In genomic region chr10:40309884-40310635, GRCm38 (mm10) we compare ENCODE assay signal across 9 mouse cellular contexts. TPM values are rescaled to one million over a fixed set of nuclear protein-coding genes. Genes with fewer than 3 reads are reported as not detected.
A peak's percentile ranks its signal among the peaks of the same experiment; 100 is the strongest.
DNase-seq lines count a peak whose midpoint lies in the region; ATAC-seq and TF ChIP-seq lines count a peak whose summit lies in the region.
"Had no signal": no experiment of that assay in that cellular context is flagged by ENCODE, and none has a peak within 500 bp of the region (broad histone marks: within the 10 kb centered on the region; RNA-seq: fewer than 3 reads in every experiment).

No protein-coding gene starts in this region.

- no peak overlapping the region for H3K9ac ChIP-seq in ES-E14 (ENCODE audit: insufficient read depth, low read depth, low read length, poor library complexity, severe bottlenecking)
- H3K9ac ChIP-seq: forebrain, embryonic 12.5 days had no signal

- no peak overlapping the region for H3K27ac ChIP-seq in ES-E14 (ENCODE audit: insufficient read depth, low read depth, low read length, poor library complexity, severe bottlenecking)
- H3K27ac ChIP-seq: forebrain, embryonic 12.5 days had no signal

- no peaks in the 10 kb centered on the region for H3K36me3 ChIP-seq in ES-E14 (ENCODE audit: control insufficient read depth, insufficient read depth, low read length, poor library complexity, severe bottlenecking)
- H3K36me3 ChIP-seq: forebrain, embryonic 12.5 days had no signal

- peak; percentile 40 to 46 for DNase-seq in adrenal gland, postnatal 36 days
- no peak for DNase-seq in adrenal gland, postnatal 10 days
- DNase-seq in ES-E14 (ENCODE audit: low read depth, low spot score) = peak; percentile 65
- peak; percentile 68 for DNase-seq in spleen, adult 12 weeks (ENCODE audit: low spot score)
- no peak for DNase-seq in cerebellum, adult 18-20 months
- DNase-seq in cerebellum, postnatal 14 days = no peak
- no peak for DNase-seq in urinary bladder, postnatal 14 days (ENCODE audit: low spot score)

- in situ Hi-C loops in ES-E14 (cut with MboI; ENCODE audit: low sequenced_read_pairs in 2 of 2, unreplicated experiment in 2 of 2) = loop anchor here in 1 of 2 experiments (10.0 kb wide), 1 partner anchor 215 kb away; no protein-coding TSS in a partner anchor

- peaks cover 2% of the 10 kb centered on the region in 2 experiments; a peak in 2 of 4 replicates for H3K4me1 ChIP-seq in ES-E14 (ENCODE audit: control insufficient read depth in 2 of 2, insufficient read depth in 2 of 2, low read length in 2 of 2, poor library complexity in 1 of 2)
- H3K4me1 ChIP-seq: forebrain, embryonic 12.5 days had no signal

- peak; percentile 82 for ATAC-seq in inflammation-experienced regulatory T-cells, adult 6 months

- no peaks in the 10 kb centered on the region for H3K9me3 ChIP-seq in ES-E14 (ENCODE audit: control insufficient read depth, insufficient read depth, low read depth, low read length)
- H3K9me3 ChIP-seq: forebrain, embryonic 12.5 days had no signal

- H3K4me3 ChIP-seq in ES-E14 (ENCODE audit: insufficient read depth in 1 of 2, low read depth in 1 of 2, low read length in 2 of 2, poor library complexity in 1 of 2, severe bottlenecking in 1 of 2) = 0 out of 4 replicates have a peak overlapping the region, but pooled peaks of 1 of the 2 experiments have one; percentile 13
- H3K4me3 ChIP-seq: forebrain, embryonic 12.5 days had no signal

TF ChIP-seq in ES-E14, 5 proteins besides CTCF, POLR2A, EP300 and RAD21:
- TF ChIP-seq ZNF384 (IDR thresholded peaks at IDR 0.05; ENCODE audit: low read depth, low read length) = no peak
- no peak for TF ChIP-seq CHD2 (IDR thresholded peaks at IDR 0.05; ENCODE audit: low read depth, low read length)
- no peak for TF ChIP-seq ZC3H11A (IDR thresholded peaks at IDR 0.05; ENCODE audit: borderline replicate concordance, low read depth, low read length)
- TF ChIP-seq HCFC1 (IDR thresholded peaks at IDR 0.05; ENCODE audit: borderline replicate concordance, insufficient read depth, low read length) = no peak
- no peak for TF ChIP-seq MAFK (IDR thresholded peaks at IDR 0.05; ENCODE audit: insufficient read depth, low read depth, low read length)

RNA-seq across cellular contexts. Expression of gene Amd1, which starts 8.1 kb away (rescaled TPM):
- total RNA-seq in adrenal gland, postnatal 36 days (2021) = 10 to 100 TPM; 40.9 to 47.8 TPM
- total RNA-seq in adrenal gland, postnatal 10 days (2021) = 10 to 100 TPM; 30.2 to 31.8 TPM
- total RNA-seq in ES-E14 (2012; rRNA removed) = 108 and 126 TPM in 2 replicates
- polyA plus RNA-seq in inflammation-experienced regulatory T-cells, adult 6 months (2017; shearing (Covaris generic)) = 10 to 100 TPM; 49.4 to 80.0 (median 63.0) TPM

RNA-seq across cellular contexts. Expression of gene Cdk19, which starts 29.3 kb away (rescaled TPM):
- total RNA-seq in adrenal gland, postnatal 36 days (2021) = 10 to 100 TPM in 1 of 2 experiments, 1 to 10 TPM in 1; 7.6 to 17.1 TPM
- total RNA-seq in adrenal gland, postnatal 10 days (2021) = 10 to 100 TPM; 11.9 to 12.9 TPM
- 6.4 and 6.5 TPM in 2 replicates for total RNA-seq in ES-E14 (2012; rRNA removed)
- polyA plus RNA-seq in inflammation-experienced regulatory T-cells, adult 6 months (2017; shearing (Covaris generic)) = 10 to 100 TPM in 2 of 3 experiments, 1 to 10 TPM in 1; 8.7 to 15.9 (median 12.1) TPM

RNA-seq across cellular contexts. Expression of gene Gtf3c6, which starts 52.2 kb away (rescaled TPM):
- 10 to 100 TPM; 43.4 to 45.0 TPM for total RNA-seq in adrenal gland, postnatal 36 days (2021)
- total RNA-seq in adrenal gland, postnatal 10 days (2021) = 10 to 100 TPM; 29.6 to 30.7 TPM
- 34.9 and 55.5 TPM in 2 replicates for total RNA-seq in ES-E14 (2012; rRNA removed)
- polyA plus RNA-seq in inflammation-experienced regulatory T-cells, adult 6 months (2017; shearing (Covaris generic)) = 100 to 1,000 TPM; 113 to 128 (median 121) TPM

Comparison
In these comparisons a context has a peak if more than half of its experiments do, and no peak if none do; other contexts are left out.
1. DNase-seq: peak in adrenal gland, postnatal 36 days (2 of 2), ES-E14 (single experiment) and spleen, adult 12 weeks (single experiment); none in adrenal gland, postnatal 10 days (single experiment), cerebellum, adult 18-20 months (0 of 2), cerebellum, postnatal 14 days (0 of 2) and urinary bladder, postnatal 14 days (single experiment).